Mouse (Mus musculus): ENCODE results near the gene Patz1.

The Patz1 gene

GRCm38 (mm10) chr11:3347835-3348195, 59.1 kb downstream of the Patz1 start:
- Histone ChIP-seq H3K36me3 (ENCODE audit: insufficient read depth, low read length) (peaks cover 83% of the 10 kb centered on the region), H3K27me3 (ENCODE audit: insufficient read depth, low read length) (no peaks in the 10 kb centered on the region), H3K9me3 (ENCODE audit: low read length) (no peaks in the 10 kb centered on the region), H3K4me1 (replicated peaks; ENCODE audit: low read depth, low read length) (peaks cover 74% of the 10 kb centered on the region), H3K4me3 (replicated peaks; ENCODE audit: low read length) (peak overlapping the region; percentile 72)
- TF ChIP-seq CTCF (conservative IDR thresholded peaks at IDR 0.05; ENCODE audit: low read length), result no peak
- no peak for TF ChIP-seq NANOG (IDR thresholded peaks at IDR 0.05; ENCODE audit: borderline replicate concordance, low read length)
- TF ChIP-seq POU5F1 (IDR thresholded peaks at IDR 0.05; ENCODE audit: borderline replicate concordance, low read length), result no peak

- no peak for TF ChIP-seq NANOG (IDR thresholded peaks at IDR 0.05; ENCODE audit: borderline replicate concordance, low read length)
- TF ChIP-seq POU5F1 (IDR thresholded peaks at IDR 0.05; ENCODE audit: borderline replicate concordance, low read length), result no peak
- no peak for TF ChIP-seq CTCF (conservative IDR thresholded peaks at IDR 0.05; ENCODE audit: low read length)
- Histone ChIP-seq H3K4me3 (replicated peaks; ENCODE audit: low read length) (peak overlapping the region; percentile 72), H3K27me3 (ENCODE audit: insufficient read depth, low read length) (no peaks in the 10 kb centered on the region), H3K36me3 (ENCODE audit: insufficient read depth, low read length) (peaks cover 78% of the 10 kb centered on the region), H3K4me1 (replicated peaks; ENCODE audit: low read depth, low read length) (peaks cover 81% of the 10 kb centered on the region), H3K9me3 (ENCODE audit: low read length) (no peaks in the 10 kb centered on the region)
Observed at GRCm38 (mm10) chr11:3348576-3349342, 60.1 kb downstream of the Patz1 start.

GRCm38 (mm10) chr11:3349343-3349695, 60.6 kb downstream of the Patz1 start:
- H3K4me3 ChIP-seq (replicated peaks; ENCODE audit: low read length), result peak overlapping the region; percentile 72
- no peaks in the 10 kb centered on the region for H3K9me3 ChIP-seq (ENCODE audit: low read length)
- peaks cover 87% of the 10 kb centered on the region for H3K4me1 ChIP-seq (replicated peaks; ENCODE audit: low read depth, low read length)
- TF ChIP-seq NANOG (IDR thresholded peaks at IDR 0.05; ENCODE audit: borderline replicate concordance, low read length) (no peak), CTCF (conservative IDR thresholded peaks at IDR 0.05; ENCODE audit: low read length) (no peak)
- H3K36me3 ChIP-seq (ENCODE audit: insufficient read depth, low read length), result peaks cover 76% of the 10 kb centered on the region
- no peaks in the 10 kb centered on the region for H3K27me3 ChIP-seq (ENCODE audit: insufficient read depth, low read length)

GRCm38 (mm10) chr11:3352131-3352530, 63.5 kb downstream of the Patz1 start:
- TF ChIP-seq NANOG (IDR thresholded peaks at IDR 0.05; ENCODE audit: borderline replicate concordance, low read length) (no peak), POU5F1 (IDR thresholded peaks at IDR 0.05; ENCODE audit: borderline replicate concordance, low read length) (no peak), CTCF (conservative IDR thresholded peaks at IDR 0.05; ENCODE audit: low read length) (no peak)
- Histone ChIP-seq H3K4me1 (replicated peaks; ENCODE audit: low read depth, low read length) (peaks cover 79% of the 10 kb centered on the region), H3K9me3 (ENCODE audit: low read length) (no peaks in the 10 kb centered on the region), H3K36me3 (ENCODE audit: insufficient read depth, low read length) (peaks cover 73% of the 10 kb centered on the region), H3K27me3 (ENCODE audit: insufficient read depth, low read length) (no peaks in the 10 kb centered on the region), H3K4me3 (replicated peaks; ENCODE audit: low read length) (no peak overlapping the region)

GRCm38 (mm10) chr11:3352990-3353585, 64.4 kb downstream of the Patz1 start:
- peak; percentile 29; the same call in 1 of the 2 replicates for TF ChIP-seq CTCF (conservative IDR thresholded peaks at IDR 0.05; ENCODE audit: low read length)
- no peak for TF ChIP-seq POU5F1 (IDR thresholded peaks at IDR 0.05; ENCODE audit: borderline replicate concordance, low read length)
- peak overlapping the region; percentile 73 for H3K4me3 ChIP-seq (replicated peaks; ENCODE audit: low read length)
- no peaks in the 10 kb centered on the region for H3K9me3 ChIP-seq (ENCODE audit: low read length)
- H3K4me1 ChIP-seq (replicated peaks; ENCODE audit: low read depth, low read length), result peaks cover 77% of the 10 kb centered on the region
- H3K27me3 ChIP-seq (ENCODE audit: insufficient read depth, low read length), result no peaks in the 10 kb centered on the region
- peaks cover 72% of the 10 kb centered on the region for H3K36me3 ChIP-seq (ENCODE audit: insufficient read depth, low read length)
